Mouse (Mus musculus) cerebellum, adult 2 months (tissue): ENCODE measurements around the gene Prr15.

ENCODE experiments used
- CTCF ChIP-seq: fragments of 200-500 bp; IDR thresholded peaks from 2 replicates; pipeline ENCODE4 v1.5.1; 2011; ENCODE audit warnings: low read depth, mild to moderate bottlenecking, control low read depth, low read length, moderate library complexity, borderline replicate concordance; ENCODE audit not compliant: insufficient read depth
- POLR2A ChIP-seq: fragments of 200-500 bp; IDR thresholded peaks from 2 replicates; pipeline ENCODE4 v1.6.1; 2011; ENCODE audit warnings: low read length, control low read depth, borderline replicate concordance; ENCODE audit not compliant: insufficient read depth

DNA sequence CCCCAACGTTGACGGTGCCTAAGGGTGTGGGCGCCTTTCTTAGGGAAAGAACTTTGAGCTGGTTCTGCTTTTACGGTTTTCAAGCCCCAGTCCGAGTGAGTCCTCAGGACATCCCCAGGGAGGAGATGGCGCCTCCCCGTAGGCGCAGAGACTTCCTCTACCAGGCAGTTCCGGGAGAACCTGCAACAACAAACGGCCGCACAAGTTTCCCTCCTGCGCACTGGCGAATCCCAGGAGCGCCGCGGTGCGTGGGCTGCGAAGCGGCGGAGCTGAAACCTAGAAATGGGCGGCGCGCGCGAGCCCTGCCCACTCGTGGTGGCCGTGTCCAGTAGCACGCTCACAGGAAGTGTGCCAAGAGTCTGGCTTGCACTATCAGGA, 2.0 kb downstream of the Prr15 start:
- TF ChIP-seq CTCF, result no peak
- no peak for TF ChIP-seq POLR2A
